In the genomic region with DNA sequence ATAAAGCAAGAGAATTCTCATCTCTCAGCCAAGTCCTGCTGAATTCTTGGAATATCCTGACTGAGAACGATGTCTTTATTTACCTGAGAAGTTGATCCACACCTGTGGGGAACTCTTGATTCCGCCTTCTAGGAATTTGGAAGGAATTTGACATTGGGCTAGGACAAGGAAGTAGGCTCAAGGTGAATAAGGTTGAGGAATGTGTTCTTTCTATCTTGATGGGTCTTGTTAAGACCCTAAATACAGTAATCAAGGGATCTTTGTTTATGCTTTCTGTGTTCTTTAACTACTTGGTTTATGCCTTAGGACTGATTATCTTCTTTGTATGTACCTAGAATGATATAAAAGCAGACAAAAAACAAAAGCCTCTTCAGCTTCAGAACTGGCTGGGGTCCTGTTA, we compare ENCODE assay signal across 25 mouse cellular contexts. TPM values are rescaled to one million over a fixed set of nuclear protein-coding genes. Genes with fewer than 3 reads are reported as not detected.
"Had no signal": no experiment of that assay in that cellular context is flagged by ENCODE, and none has a peak within 500 bp of the region (broad histone marks: within the 10 kb centered on the region; RNA-seq: fewer than 3 reads in every experiment).

No protein-coding gene starts in this region.

- H3K4me1 ChIP-seq: lung, embryonic 15.5 days; megakaryocyte, embryonic 14.5 days; midbrain, embryonic 13.5 days; midbrain, embryonic 15.5 days; neural tube, embryonic 12.5 days; stomach, embryonic 15.5 days had no signal

- H3K4me3 ChIP-seq: lung, embryonic 15.5 days; megakaryocyte, embryonic 14.5 days; midbrain, embryonic 13.5 days; midbrain, embryonic 15.5 days; neural tube, embryonic 12.5 days; stomach, embryonic 15.5 days had no signal

- H3K4me2 ChIP-seq: lung, embryonic 15.5 days; midbrain, embryonic 11.5 days; midbrain, embryonic 13.5 days; midbrain, embryonic 15.5 days; neural tube, embryonic 12.5 days; stomach, embryonic 15.5 days had no signal

- ATAC-seq: lung, postnatal 0 days; midbrain, embryonic 13.5 days; midbrain, embryonic 15.5 days had no signal

- H3K27me3 ChIP-seq: lung, embryonic 15.5 days; megakaryocyte, embryonic 14.5 days; midbrain, embryonic 13.5 days; midbrain, embryonic 15.5 days; neural tube, embryonic 12.5 days; stomach, embryonic 15.5 days had no signal

- H3K9ac ChIP-seq: lung, embryonic 15.5 days; midbrain, embryonic 13.5 days; midbrain, embryonic 15.5 days; neural tube, embryonic 12.5 days; stomach, embryonic 15.5 days had no signal

- H3K27ac ChIP-seq: lung, embryonic 15.5 days; macrophage; midbrain, embryonic 13.5 days; midbrain, embryonic 15.5 days; neural tube, embryonic 12.5 days; stomach, embryonic 15.5 days; stomach, postnatal 0 days had no signal

- H3K36me3 ChIP-seq: lung, embryonic 15.5 days; midbrain, embryonic 13.5 days; midbrain, embryonic 15.5 days; neural tube, embryonic 12.5 days; stomach, embryonic 15.5 days had no signal

- DNase-seq: lung, adult 2 months; lung, postnatal 14 days; lung, postnatal 36 days; right cerebral cortex, postnatal 14 days; thymus, adult 2 months; thymus, postnatal 25 days; thymus, postnatal 4 days had no signal

- H3K9me3 ChIP-seq: lung, embryonic 15.5 days; megakaryocyte, embryonic 14.5 days; midbrain, embryonic 13.5 days; midbrain, embryonic 15.5 days; neural tube, embryonic 12.5 days; stomach, embryonic 15.5 days had no signal

RNA-seq across cellular contexts. Expression of a gene that starts 36.4 kb away (rescaled TPM):
- total RNA-seq: megakaryocyte progenitor cell, adult 5-6 weeks; midbrain, postnatal 0 days; monocyte, adult 5-6 weeks; neutrophil, adult 5-6 weeks had no signal
- polyA plus RNA-seq: lung, postnatal 0 days; macrophage; midbrain, embryonic 11.5 days; midbrain, embryonic 13.5 days; midbrain, embryonic 15.5 days; midbrain, postnatal 0 days; neural tube, embryonic 12.5 days; neural tube, embryonic 14.5 days; stomach, postnatal 0 days; testis, adult 2 months; urinary bladder, adult 2 months had no signal

RNA-seq across cellular contexts. Expression of a gene that starts 54.0 kb away (rescaled TPM):
- total RNA-seq: megakaryocyte progenitor cell, adult 5-6 weeks; midbrain, postnatal 0 days; monocyte, adult 5-6 weeks; neutrophil, adult 5-6 weeks had no signal
- polyA plus RNA-seq: lung, adult 2 months; lung, embryonic 15.5 days; lung, postnatal 0 days; macrophage; midbrain, embryonic 11.5 days; midbrain, embryonic 13.5 days; midbrain, embryonic 15.5 days; midbrain, postnatal 0 days; neural tube, embryonic 12.5 days; neural tube, embryonic 14.5 days; spleen, adult 2 months; stomach, embryonic 15.5 days; stomach, postnatal 0 days; testis, adult 2 months; thymus, adult 2 months; urinary bladder, adult 2 months had no signal
